Mouse (Mus musculus): ENCODE data around the gene B130006D01Rik. TPM values are rescaled to one million over a fixed set of nuclear protein-coding genes. Genes with fewer than 3 reads are reported as not detected.
A peak's percentile ranks its signal among the peaks of the same experiment; 100 is the strongest.

Gene B130006D01Rik
- polyA plus RNA-seq, 2 experiments: 0.34 to 1.6 TPM

DNA sequence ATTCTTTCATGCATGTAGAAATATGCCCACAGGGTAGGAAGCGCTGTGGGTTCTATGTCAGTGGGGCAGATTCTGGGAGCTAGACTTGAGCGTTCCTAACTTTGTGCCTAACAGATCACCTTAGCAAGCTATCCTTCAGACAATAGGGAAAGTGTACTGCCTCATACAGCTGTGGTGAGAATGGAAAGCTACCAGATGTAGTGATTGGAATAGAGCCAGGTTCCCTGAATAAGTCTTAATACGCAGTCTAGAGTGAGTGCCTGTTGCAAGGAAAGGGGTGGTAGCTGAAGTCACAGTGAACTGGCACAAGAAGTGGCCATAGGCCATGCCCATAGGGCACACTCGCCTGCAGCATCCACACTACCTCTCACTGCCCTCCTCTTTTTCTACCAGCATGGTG, 39.6 kb downstream of the B130006D01Rik start:
- H3K9ac ChIP-seq (ENCODE audit: low read depth, low read length, severe bottlenecking): no peak overlapping the region
- 61% methylated on average over 4 of the region's 4 CpGs for WGBS
- no peaks in the 10 kb centered on the region for H3K27me3 ChIP-seq (ENCODE audit: control insufficient read depth, insufficient read depth, low read length)
- H3K27ac ChIP-seq (replicated peaks; ENCODE audit: low read depth, low read length): no peak overlapping the region
- DNase-seq (ENCODE audit: low spot score): peak; percentile 80
- 0 out of 2 replicates have a peak, but pooled peaks cover 3% of the 10 kb centered on the region for H3K4me1 ChIP-seq (ENCODE audit: control insufficient read depth, insufficient read depth, low read length)
- H3K4me2 ChIP-seq (replicated peaks; ENCODE audit: low read depth, low read length, severe bottlenecking): no peak overlapping the region
- H3K36me3 ChIP-seq (ENCODE audit: control insufficient read depth, insufficient read depth, low read length): peaks cover 33% of the 10 kb centered on the region
- H3K9me3 ChIP-seq (ENCODE audit: control insufficient read depth, low read length): no peaks in the 10 kb centered on the region
- ATAC-seq (ENCODE audit: low FRiP score, low read depth): no peak
- no peak overlapping the region for H3K4me3 ChIP-seq (replicated peaks; ENCODE audit: low read length)
- no peak for TF ChIP-seq POLR2A (IDR thresholded peaks at IDR 0.05; ENCODE audit: borderline replicate concordance, extremely low read depth, insufficient read depth, insufficient read length)

DNA sequence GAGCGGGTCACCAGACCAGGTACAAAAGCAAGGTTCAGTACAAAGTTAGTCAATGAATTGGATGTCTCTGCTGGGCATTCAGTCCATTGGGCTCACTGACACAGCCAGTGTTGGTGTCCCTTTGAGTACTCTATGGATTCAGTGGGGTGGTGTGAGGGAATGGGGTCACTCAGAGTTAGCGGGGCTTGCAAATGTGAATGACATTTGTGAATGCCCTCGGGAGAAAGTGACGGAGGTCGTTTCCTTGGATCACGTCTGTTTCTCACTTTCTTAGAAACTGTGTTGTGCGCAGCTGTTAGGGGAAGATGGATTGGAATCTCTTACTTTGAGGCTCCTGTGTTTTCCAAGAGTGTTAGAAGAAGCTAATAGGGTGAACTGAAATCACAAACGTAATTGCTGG, 41.4 kb downstream of the B130006D01Rik start:
- DNase-seq (ENCODE audit: low spot score) (no peak), ATAC-seq (ENCODE audit: low FRiP score, low read depth) (no peak)
- no peak for TF ChIP-seq POLR2A (IDR thresholded peaks at IDR 0.05; ENCODE audit: borderline replicate concordance, extremely low read depth, insufficient read depth, insufficient read length)
- H3K27me3 ChIP-seq (ENCODE audit: control insufficient read depth, insufficient read depth, low read length): no peaks in the 10 kb centered on the region
- H3K27ac ChIP-seq (replicated peaks; ENCODE audit: low read depth, low read length): no peak overlapping the region
- H3K9ac ChIP-seq (ENCODE audit: low read depth, low read length, severe bottlenecking): no peak overlapping the region
- 66% methylated on average over 8 of the region's 8 CpGs for WGBS
- no peak overlapping the region for H3K4me3 ChIP-seq (replicated peaks; ENCODE audit: low read length)
- no peaks in the 10 kb centered on the region for H3K9me3 ChIP-seq (ENCODE audit: control insufficient read depth, low read length)
- H3K4me1 ChIP-seq (ENCODE audit: control insufficient read depth, insufficient read depth, low read length): 0 out of 2 replicates have a peak, but pooled peaks cover 3% of the 10 kb centered on the region
- peaks cover 33% of the 10 kb centered on the region for H3K36me3 ChIP-seq (ENCODE audit: control insufficient read depth, insufficient read depth, low read length)
- H3K4me2 ChIP-seq (replicated peaks; ENCODE audit: low read depth, low read length, severe bottlenecking): no peak overlapping the region

DNA sequence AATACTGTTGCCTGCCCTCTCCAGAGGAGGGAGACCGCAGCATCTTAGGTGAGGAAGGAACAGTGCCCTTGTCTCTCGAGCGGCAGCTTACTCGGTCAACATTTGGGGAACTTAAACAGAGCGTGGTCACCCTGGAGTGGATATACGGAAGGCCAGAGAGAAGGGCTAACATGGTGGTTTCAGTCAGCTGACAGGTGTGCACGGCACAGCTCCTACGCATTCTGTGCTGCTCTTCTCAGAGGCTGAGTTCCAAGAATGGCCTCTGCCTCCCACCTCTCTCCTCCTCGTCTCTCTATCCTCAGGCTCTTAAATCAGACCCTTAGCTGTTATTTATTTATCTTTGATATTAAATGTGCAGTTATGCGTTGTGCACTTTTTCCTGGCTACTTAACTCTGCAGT, 41.9 kb downstream of the B130006D01Rik start:
- 89% methylated on average over 10 of the region's 10 CpGs for WGBS
- Histone ChIP-seq H3K36me3 (ENCODE audit: control insufficient read depth, insufficient read depth, low read length) (peaks cover 29% of the 10 kb centered on the region), H3K9me3 (ENCODE audit: control insufficient read depth, low read length) (no peaks in the 10 kb centered on the region), H3K4me1 (ENCODE audit: control insufficient read depth, insufficient read depth, low read length) (0 out of 2 replicates have a peak, but pooled peaks cover 3% of the 10 kb centered on the region), H3K9ac (ENCODE audit: low read depth, low read length, severe bottlenecking) (no peak overlapping the region), H3K27ac (replicated peaks; ENCODE audit: low read depth, low read length) (no peak overlapping the region), H3K4me3 (replicated peaks; ENCODE audit: low read length) (no peak overlapping the region), H3K4me2 (replicated peaks; ENCODE audit: low read depth, low read length, severe bottlenecking) (no peak overlapping the region), H3K27me3 (ENCODE audit: control insufficient read depth, insufficient read depth, low read length) (no peaks in the 10 kb centered on the region)
- ATAC-seq (ENCODE audit: low FRiP score, low read depth) (no peak), DNase-seq (ENCODE audit: low spot score) (no peak)
- no peak for TF ChIP-seq POLR2A (IDR thresholded peaks at IDR 0.05; ENCODE audit: borderline replicate concordance, extremely low read depth, insufficient read depth, insufficient read length)

DNA sequence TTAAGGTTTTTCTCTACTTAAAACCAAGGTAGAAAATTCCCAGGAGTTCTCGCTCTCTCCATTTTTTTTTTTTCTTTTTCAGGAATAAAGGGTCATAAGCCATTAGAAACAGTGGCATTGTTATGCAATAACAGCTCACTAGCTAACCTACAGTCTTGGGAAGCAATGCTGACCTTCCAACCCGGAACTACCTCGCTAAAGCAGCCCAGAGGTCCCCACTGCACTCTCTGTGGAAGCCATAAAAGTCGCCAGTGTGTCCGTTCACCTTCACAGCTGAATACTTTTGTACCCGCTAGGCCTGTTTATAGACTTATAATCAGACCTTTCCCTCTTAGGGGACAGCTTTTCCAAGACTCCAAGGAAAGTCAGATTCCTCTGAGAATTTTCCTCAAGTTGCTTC, 44.9 kb downstream of the B130006D01Rik start:
- H3K4me3 ChIP-seq (replicated peaks; ENCODE audit: low read length): no peak overlapping the region
- no peak overlapping the region for H3K27ac ChIP-seq (replicated peaks; ENCODE audit: low read depth, low read length)
- ATAC-seq (ENCODE audit: low FRiP score, low read depth): no peak
- peaks cover 36% of the 10 kb centered on the region for H3K36me3 ChIP-seq (ENCODE audit: control insufficient read depth, insufficient read depth, low read length)
- no peak overlapping the region for H3K4me2 ChIP-seq (replicated peaks; ENCODE audit: low read depth, low read length, severe bottlenecking)
- no peaks in the 10 kb centered on the region for H3K9me3 ChIP-seq (ENCODE audit: control insufficient read depth, low read length)
- no peak for DNase-seq (ENCODE audit: low spot score)
- 62% methylated on average over 6 of the region's 6 CpGs for WGBS
- no peaks in the 10 kb centered on the region for H3K27me3 ChIP-seq (ENCODE audit: control insufficient read depth, insufficient read depth, low read length)
- no peak overlapping the region for H3K9ac ChIP-seq (ENCODE audit: low read depth, low read length, severe bottlenecking)
- H3K4me1 ChIP-seq (ENCODE audit: control insufficient read depth, insufficient read depth, low read length): 0 out of 2 replicates have a peak, but pooled peaks cover under 1% of the 10 kb centered on the region
- no peak for TF ChIP-seq POLR2A (IDR thresholded peaks at IDR 0.05; ENCODE audit: borderline replicate concordance, extremely low read depth, insufficient read depth, insufficient read length)

DNA sequence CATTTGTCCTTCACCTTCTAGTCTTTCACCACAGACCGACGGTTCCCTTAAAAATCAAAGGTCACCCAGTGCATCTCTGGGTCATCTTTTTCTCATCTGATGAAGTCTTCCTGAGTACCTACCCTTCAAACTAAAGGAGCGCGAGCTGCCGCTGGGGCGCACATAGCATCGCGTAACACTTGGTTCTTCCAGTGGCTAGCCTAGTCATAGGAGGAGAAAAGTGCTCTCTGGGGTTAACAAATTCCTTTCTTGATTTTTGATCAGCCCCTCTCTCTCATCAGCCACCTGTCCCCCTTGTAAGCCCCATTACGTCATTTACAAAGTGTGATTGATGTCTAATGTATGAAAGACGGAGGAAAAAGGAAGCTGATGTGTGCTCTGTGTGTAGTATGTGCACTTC, 45.8 kb downstream of the B130006D01Rik start:
- 90% methylated on average over 10 of the region's 10 CpGs for WGBS
- no peak for TF ChIP-seq POLR2A (IDR thresholded peaks at IDR 0.05; ENCODE audit: borderline replicate concordance, extremely low read depth, insufficient read depth, insufficient read length)
- no peak for DNase-seq (ENCODE audit: low spot score)

More for the DNA sequence above, 45.8 kb downstream of the B130006D01Rik start:
- Histone ChIP-seq H3K27ac (replicated peaks; ENCODE audit: low read depth, low read length) (no peak overlapping the region), H3K4me2 (replicated peaks; ENCODE audit: low read depth, low read length, severe bottlenecking) (no peak overlapping the region), H3K9ac (ENCODE audit: low read depth, low read length, severe bottlenecking) (no peak overlapping the region), H3K36me3 (ENCODE audit: control insufficient read depth, insufficient read depth, low read length) (peaks cover 28% of the 10 kb centered on the region; the same call in 1 of the 2 replicates), H3K4me3 (replicated peaks; ENCODE audit: low read length) (no peak overlapping the region), H3K9me3 (ENCODE audit: control insufficient read depth, low read length) (no peaks in the 10 kb centered on the region), H3K4me1 (ENCODE audit: control insufficient read depth, insufficient read depth, low read length) (no peaks in the 10 kb centered on the region), H3K27me3 (ENCODE audit: control insufficient read depth, insufficient read depth, low read length) (no peaks in the 10 kb centered on the region)
- no peak for ATAC-seq (ENCODE audit: low FRiP score, low read depth)

All from limb, embryonic 14.5 days (tissue).